Mouse (Mus musculus) NIH3T3 (cell line): ENCODE data around the gene Dph1.

Experiments
- DNase-seq: peaks from one replicate; pipeline ENCODE4 v3.0.0-alpha.2; 2012; ENCODE audit warnings: low read depth

The Dph1 gene

GRCm38 (mm10) chr11:75173095-75173798 is 17.8 kb downstream of the Dph1 start:
- peak; percentile 93 for DNase-seq

GRCm38 (mm10) chr11:75172151-75173094 is 18.6 kb downstream of the Dph1 start:
- DNase-seq, result no peak

- no peak for DNase-seq
Observed at GRCm38 (mm10) chr11:75171186-75171865, 19.7 kb downstream of the Dph1 start.

GRCm38 (mm10) chr11:75170136-75170751 is 20.8 kb downstream of the Dph1 start:
- peak; percentile 99 for DNase-seq

- peak; percentile 49 for DNase-seq
Observed at GRCm38 (mm10) chr11:75169405-75170080, 21.5 kb downstream of the Dph1 start, which contains the start of gene Hic1. TSS of gene Hic1 (minus strand) at chr11:75169519.

GRCm38 (mm10) chr11:75168590-75169361 is 22.3 kb downstream of the Dph1 start:
- DNase-seq, result peak; percentile 95

- peak; percentile 54 for DNase-seq
Observed at GRCm38 (mm10) chr11:75167643-75168589, 23.1 kb downstream of the Dph1 start.

- DNase-seq, result no peak
Observed at GRCm38 (mm10) chr11:75166861-75167642, 24.0 kb downstream of the Dph1 start.

- no peak for DNase-seq
Observed at GRCm38 (mm10) chr11:75166193-75166842, 24.7 kb downstream of the Dph1 start.

- peak; percentile 62 for DNase-seq
Observed at GRCm38 (mm10) chr11:75165441-75166192, 25.4 kb downstream of the Dph1 start.

- no peak for DNase-seq
Observed at GRCm38 (mm10) chr11:75164750-75165149, 26.3 kb downstream of the Dph1 start.

GRCm38 (mm10) chr11:75164051-75164450 is 27.0 kb downstream of the Dph1 start:
- DNase-seq, result no peak

- DNase-seq, result no peak
Observed at GRCm38 (mm10) chr11:75163379-75163778, 27.7 kb downstream of the Dph1 start.

GRCm38 (mm10) chr11:75162591-75163080 is 28.4 kb downstream of the Dph1 start:
- no peak for DNase-seq

- DNase-seq, result no peak
Observed at GRCm38 (mm10) chr11:75161417-75162008, 29.5 kb downstream of the Dph1 start.

- DNase-seq, result no peak
Observed at GRCm38 (mm10) chr11:75160954-75161353, 30.1 kb downstream of the Dph1 start.

GRCm38 (mm10) chr11:75159564-75159963 is 31.5 kb downstream of the Dph1 start:
- DNase-seq, result peak; percentile 45
